Mouse (Mus musculus) thymus, adult 2 months (tissue): Measurements from ENCODE around the gene Galnt17.

Source experiments
- CTCF ChIP-seq: fragments of 200-500 bp; IDR thresholded peaks from 2 replicates; pipeline ENCODE4 v1.5.1; 2012; ENCODE audit warnings: mild to moderate bottlenecking, control low read depth, low read length, moderate library complexity, borderline replicate concordance; ENCODE audit not compliant: control insufficient read depth, poor library complexity, insufficient read depth; ENCODE audit errors: extremely low read depth
- POLR2A ChIP-seq: fragments of 200-500 bp; IDR thresholded peaks from 2 replicates; pipeline ENCODE4 v1.6.1; 2012; ENCODE audit warnings: mild to moderate bottlenecking, low read length, control low read depth, moderate library complexity; ENCODE audit not compliant: control insufficient read depth, poor library complexity, insufficient read depth; ENCODE audit errors: extremely low read depth

- TF ChIP-seq POLR2A (no peak), CTCF (no peak)
Observed at GRCm38 (mm10) chr5:131286680-131287079, 21.6 kb downstream of the Galnt17 start.
